Mouse (Mus musculus) cerebellum, postnatal 4 days (tissue): ENCODE data around the gene Vmn1r184.
"Not testable (repeated sequence)": the region's sequence is repeated elsewhere in the genome, so short reads cannot be mapped to it uniquely, and the experiment has no call there.

Experiments used
- DNase-seq, 2 experiments: peaks; one replicate each; pipeline ENCODE4 v3.0.0; 2022; ENCODE audit warnings: low spot score in 2 of 2, mixed read lengths in 1 of 2

The Vmn1r184 gene

DNA sequence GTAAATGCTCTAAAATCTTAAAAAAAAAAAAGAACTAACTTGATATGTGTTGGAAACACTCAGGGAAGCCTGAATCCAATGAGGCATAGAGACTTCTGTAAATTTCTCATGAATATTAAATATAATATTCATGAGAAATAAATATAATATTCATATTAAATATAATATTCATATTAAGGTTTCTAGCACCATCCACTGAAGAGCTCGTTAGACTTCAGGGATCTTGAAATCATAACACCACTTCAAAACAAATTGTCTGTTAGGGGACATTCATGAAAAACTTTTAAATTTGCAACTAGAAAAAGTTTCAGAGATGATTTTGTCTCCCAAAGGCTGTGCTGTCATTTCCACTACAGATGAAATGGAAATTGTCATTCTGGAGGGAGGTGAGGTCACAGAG is at the start of gene Vmn1r184:
TSS of gene Vmn1r184 (plus strand) at position 301 of the 400 bp plus-strand sequence.
- DNase-seq = not testable (repeated sequence)

DNA sequence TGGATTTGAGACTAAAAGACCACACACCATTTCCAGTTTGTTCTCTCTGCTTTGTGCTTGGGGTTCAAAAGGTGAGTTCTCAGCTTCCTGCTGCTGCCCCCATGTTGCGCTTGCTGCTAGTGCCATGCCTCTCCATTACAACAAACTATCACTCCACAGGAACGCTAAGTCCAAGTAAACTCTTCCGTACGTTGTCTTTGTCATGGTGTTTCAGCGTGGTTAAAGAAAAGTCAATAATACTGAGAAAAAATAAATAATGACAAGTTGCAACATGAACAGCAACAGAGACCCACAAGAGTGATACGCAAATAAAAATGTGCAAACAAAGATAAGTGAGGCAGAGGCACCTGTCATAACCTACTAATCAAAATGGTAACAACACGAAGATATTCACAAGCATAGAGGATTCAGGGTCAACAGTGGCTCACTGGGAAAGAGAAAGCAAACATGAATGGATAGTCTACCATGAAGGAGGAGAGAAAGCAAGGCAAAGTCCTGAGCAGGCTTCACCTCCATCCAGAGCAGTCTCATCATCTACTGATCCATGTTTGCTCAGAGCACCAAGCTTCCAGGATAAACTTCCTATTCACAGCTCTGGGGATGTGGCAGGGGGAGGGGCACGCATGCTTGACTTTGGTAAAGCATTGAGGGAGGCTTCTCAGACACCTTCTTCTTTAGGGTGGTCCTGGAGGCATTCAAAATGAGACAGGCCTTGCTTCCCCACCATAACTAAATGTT is 43.5 kb downstream of the Vmn1r184 start:
- DNase-seq = not testable (repeated sequence)

DNA sequence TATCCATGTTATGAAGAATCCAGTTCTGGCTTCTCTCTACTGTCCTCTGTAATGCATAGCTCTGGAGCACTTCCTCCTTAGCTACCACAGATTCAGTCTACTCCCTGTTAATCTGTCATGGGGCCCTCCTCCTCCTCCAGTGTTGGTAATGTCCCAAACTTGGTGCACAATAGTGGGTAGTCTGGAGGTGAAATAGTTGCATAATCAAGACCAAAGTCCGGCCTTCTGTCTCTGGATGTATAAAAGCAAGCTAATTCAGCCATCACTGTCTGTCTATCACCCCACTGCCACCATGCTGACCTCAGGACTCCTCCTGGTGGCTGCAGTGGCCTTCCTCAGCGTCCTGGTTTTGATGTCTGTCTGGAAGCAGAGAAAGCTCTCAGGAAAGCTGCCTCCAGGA is 46.8 kb downstream of the Vmn1r184 start, which contains the start of gene Cyp2a4:
TSS of gene Cyp2a4 (plus strand) at position 244 of the 400 bp plus-strand sequence.
- not testable (repeated sequence) for DNase-seq

DNA sequence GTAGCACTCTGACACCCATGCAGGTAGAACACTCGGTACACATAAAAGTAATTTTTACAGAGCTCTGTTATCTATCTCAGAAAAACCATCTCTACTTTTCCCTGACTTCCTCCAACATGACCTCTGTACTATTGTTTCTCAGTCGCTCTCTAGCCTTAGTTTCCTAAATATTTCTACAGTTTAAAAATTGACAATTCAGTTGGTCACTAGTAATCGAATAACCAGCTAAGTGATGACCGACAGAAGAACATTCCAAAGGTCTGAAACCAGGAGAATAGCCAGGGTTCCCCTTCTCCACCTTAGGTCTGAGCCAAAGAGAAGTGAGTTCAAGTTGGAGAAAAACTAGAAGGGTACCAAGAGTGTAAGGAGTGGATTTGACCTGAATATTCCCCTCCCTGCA is 51.7 kb downstream of the Vmn1r184 start:
- not testable (repeated sequence) for DNase-seq

DNA sequence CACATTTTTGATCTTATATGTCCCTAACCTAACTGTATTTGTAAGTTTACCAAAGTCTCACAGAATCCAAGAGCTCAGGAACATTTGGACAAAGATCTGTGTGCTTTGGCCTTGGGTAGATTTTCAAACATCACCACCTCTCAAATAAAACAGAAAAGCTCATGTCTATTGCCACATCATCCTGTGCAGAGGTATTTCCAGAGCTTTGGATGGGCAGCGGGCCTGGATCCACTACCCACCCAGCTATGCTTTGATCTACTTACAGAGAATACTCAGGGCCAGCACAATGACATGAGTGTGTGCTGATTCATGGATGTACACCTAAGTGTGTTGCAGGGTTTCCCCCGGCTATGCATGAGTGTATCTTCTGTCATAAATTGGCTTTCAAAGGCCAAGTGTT is 55.1 kb downstream of the Vmn1r184 start:
- DNase-seq = not testable (repeated sequence)

DNA sequence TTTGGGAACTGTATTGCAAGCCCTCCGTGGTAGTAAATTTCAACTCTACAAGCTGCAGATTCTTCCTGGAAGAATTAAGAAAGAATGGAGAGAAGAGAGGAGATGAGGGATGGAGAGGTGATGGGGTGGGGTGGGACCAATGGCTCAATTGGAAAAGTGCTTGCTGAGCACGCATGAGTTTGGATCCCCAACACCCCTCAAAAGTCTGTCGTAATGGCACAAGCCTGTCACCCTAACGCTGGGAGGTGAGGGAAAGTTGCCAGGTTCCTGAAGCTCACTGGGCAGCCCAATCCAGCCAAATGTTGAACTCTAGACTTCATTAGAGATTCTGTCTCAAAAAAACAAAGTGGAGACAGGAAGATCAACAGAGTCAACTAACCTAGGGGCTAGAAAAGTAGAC is 55.7 kb downstream of the Vmn1r184 start:
- not testable (repeated sequence) for DNase-seq
